Mouse (Mus musculus): ENCODE results near the gene 1700016C15Rik. TPM values are rescaled to one million over a fixed set of nuclear protein-coding genes. Genes with fewer than 3 reads are reported as not detected.

1700016C15Rik gene
- polyA plus RNA-seq, 1 experiment from 2014 or later = not detected

DNA sequence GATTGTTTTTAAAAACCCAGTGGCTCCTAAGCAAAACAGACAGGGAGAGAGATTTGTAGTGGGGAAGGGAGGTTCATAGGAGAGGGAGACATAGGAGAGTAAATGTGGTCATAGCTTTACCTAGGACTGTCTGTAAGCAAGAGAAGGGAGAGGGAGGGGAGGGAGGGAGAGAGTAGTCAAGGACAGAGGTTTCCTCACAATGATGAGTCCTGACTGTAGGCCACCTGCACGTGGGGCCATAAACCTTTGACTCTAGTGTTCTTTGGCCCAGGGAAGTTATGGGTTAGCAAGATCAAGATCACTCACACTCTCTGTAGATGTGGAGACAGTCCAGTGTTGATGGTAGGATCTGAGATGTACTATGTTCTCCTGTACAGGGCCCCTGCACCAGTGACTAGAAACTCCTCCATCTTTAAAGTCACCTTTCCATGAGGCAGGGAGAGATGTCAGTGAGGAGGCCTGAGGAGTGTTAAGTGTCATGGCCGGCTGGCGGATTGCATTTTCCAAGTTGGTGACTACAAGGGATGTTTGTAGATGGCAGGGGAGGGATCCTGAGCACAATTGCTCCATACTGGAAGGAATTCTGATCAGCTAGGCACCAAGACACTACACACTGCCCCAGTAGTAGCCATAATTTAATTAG is 1.6 kb upstream of the 1700016C15Rik start:
- no peak overlapping the region for H3K27ac ChIP-seq (ENCODE audit: low read depth, low read length)
- no peaks in the 10 kb centered on the region for H3K27me3 ChIP-seq (ENCODE audit: control insufficient read depth, insufficient read depth, low read length)
- H3K4me2 ChIP-seq (ENCODE audit: low read depth) = no peak overlapping the region
- H3K4me1 ChIP-seq (ENCODE audit: control insufficient read depth, insufficient read depth, low read length) = no peaks in the 10 kb centered on the region
- no peak for DNase-seq (ENCODE audit: low spot score)
- WGBS = 93% methylated on average over 3 of the region's 3 CpGs
- H3K9ac ChIP-seq (ENCODE audit: low read length) = no peak overlapping the region
- ATAC-seq (ENCODE audit: insufficient read depth, low FRiP score, low TSS enrichment) = no peak
- no peaks in the 10 kb centered on the region for H3K36me3 ChIP-seq (ENCODE audit: control insufficient read depth, insufficient read depth, low read length)
- no peak overlapping the region for H3K4me3 ChIP-seq (ENCODE audit: low read depth, low read length)
- H3K9me3 ChIP-seq (ENCODE audit: control insufficient read depth, low read length) = peaks cover 3% of the 10 kb centered on the region; the same call in 1 of the 2 replicates

DNA sequence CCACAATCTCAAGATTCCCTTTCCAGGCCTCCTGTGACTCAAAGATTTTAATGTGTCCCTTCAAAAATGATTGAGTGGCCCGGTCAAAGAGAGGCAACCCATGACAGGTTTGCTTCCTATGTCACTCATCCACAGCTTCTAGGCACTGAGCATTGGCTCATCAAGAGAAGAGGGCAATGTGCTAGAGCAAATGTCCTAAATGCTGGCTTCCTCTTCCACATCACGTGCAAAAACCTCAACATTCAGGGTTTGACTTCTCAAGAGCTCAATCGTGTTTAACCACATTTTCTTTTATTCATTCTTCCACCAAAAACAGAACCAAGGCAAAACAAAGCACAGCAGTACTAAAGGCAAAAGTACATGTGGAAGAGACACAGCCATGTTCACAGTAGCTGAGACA is 2.4 kb downstream of the 1700016C15Rik start:
- Histone ChIP-seq H3K4me1 (ENCODE audit: control insufficient read depth, insufficient read depth, low read length) (no peaks in the 10 kb centered on the region), H3K9ac (ENCODE audit: low read length) (no peak overlapping the region), H3K27ac (ENCODE audit: low read depth, low read length) (no peak overlapping the region), H3K36me3 (ENCODE audit: control insufficient read depth, insufficient read depth, low read length) (no peaks in the 10 kb centered on the region), H3K27me3 (ENCODE audit: control insufficient read depth, insufficient read depth, low read length) (no peaks in the 10 kb centered on the region), H3K4me2 (ENCODE audit: low read depth) (no peak overlapping the region), H3K4me3 (ENCODE audit: low read depth, low read length) (no peak overlapping the region), H3K9me3 (ENCODE audit: control insufficient read depth, low read length) (peaks cover 3% of the 10 kb centered on the region; the same call in 1 of the 2 replicates)
- DNase-seq (ENCODE audit: low spot score) (no peak), ATAC-seq (ENCODE audit: insufficient read depth, low FRiP score, low TSS enrichment) (no peak)
- WGBS = 91% methylated on average over 3 of the region's 3 CpGs

DNA sequence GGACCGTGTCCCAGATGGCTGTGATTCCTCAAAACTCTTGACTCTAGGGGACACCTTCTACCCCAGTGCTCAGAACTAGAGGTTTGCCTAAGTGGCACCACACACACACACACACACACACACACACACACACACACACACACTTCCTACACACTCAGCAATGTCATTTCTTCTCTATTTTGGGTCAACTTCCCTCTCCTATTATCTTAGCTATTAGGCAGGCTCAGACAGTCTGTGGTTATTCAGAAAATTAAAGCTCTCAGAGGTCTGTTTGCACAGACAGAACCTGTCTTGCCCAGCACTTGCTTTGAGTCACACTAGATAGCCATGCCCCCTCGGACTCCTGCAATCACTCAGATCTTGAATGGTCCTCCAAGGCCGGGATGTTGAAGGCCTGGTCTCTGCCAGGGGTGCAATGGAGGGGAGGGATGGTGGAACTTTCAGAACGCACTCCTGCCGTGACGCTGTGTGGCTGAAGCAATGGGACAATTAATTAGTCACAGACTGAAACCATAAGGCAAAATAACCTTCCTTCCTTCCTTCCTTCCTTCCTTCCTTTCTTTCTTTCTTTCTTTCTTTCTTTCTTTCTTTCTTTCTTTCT is 8.0 kb downstream of the 1700016C15Rik start:
- Histone ChIP-seq H3K4me3 (ENCODE audit: low read depth, low read length) (no peak overlapping the region), H3K9me3 (ENCODE audit: control insufficient read depth, low read length) (no peaks in the 10 kb centered on the region), H3K27me3 (ENCODE audit: control insufficient read depth, insufficient read depth, low read length) (no peaks in the 10 kb centered on the region), H3K4me1 (ENCODE audit: control insufficient read depth, insufficient read depth, low read length) (no peaks in the 10 kb centered on the region), H3K4me2 (ENCODE audit: low read depth) (no peak overlapping the region), H3K9ac (ENCODE audit: low read length) (no peak overlapping the region), H3K27ac (ENCODE audit: low read depth, low read length) (no peak overlapping the region), H3K36me3 (ENCODE audit: control insufficient read depth, insufficient read depth, low read length) (no peaks in the 10 kb centered on the region)
- DNase-seq (ENCODE audit: low spot score) (no peak), ATAC-seq (ENCODE audit: insufficient read depth, low FRiP score, low TSS enrichment) (no peak)
- WGBS = 62% methylated on average over 6 of the region's 6 CpGs

DNA sequence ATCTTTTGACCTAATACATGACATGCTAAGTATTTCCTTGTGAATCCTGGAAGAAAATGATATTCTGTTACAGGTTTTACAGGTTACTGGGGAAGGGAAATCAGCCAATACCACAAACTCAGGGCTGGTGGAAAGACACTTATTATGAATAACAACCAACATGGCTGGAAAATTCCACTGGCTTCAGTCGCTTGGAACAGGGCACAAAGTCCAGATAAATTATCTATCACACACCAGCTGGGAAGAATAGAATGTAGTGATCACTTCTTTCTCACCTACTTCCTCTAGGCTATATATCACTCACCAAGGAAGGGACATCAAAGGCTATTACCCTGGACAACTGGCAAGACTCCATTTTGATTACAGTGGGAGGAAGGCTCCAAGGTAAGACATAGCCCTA is 11.1 kb downstream of the 1700016C15Rik start:
- no peaks in the 10 kb centered on the region for H3K9me3 ChIP-seq (ENCODE audit: control insufficient read depth, low read length)
- no peak overlapping the region for H3K4me2 ChIP-seq (ENCODE audit: low read depth)
- WGBS = 68% methylated on average over 1 of the region's 1 CpGs

DNA sequence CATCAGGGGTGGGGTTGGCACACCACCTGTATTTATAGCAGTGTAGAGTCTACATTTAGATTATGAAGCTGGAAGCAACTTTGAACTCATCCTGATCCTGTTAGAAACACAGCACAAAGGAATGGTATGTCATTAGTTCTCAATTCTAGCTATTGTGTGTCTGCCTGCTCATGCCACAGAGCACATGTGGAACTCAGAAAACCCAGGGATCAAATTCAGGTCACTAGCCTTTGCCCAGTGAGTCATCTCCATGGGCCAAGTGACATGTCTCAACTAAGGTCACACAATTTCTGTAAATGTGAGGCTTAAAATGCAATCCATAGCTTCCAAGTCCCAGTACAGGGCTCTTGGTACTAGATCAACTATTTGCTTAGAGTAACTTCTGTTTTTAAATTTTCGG is 12.5 kb downstream of the 1700016C15Rik start:
- Histone ChIP-seq H3K36me3 (ENCODE audit: control insufficient read depth, insufficient read depth, low read length) (no peaks in the 10 kb centered on the region), H3K27ac (ENCODE audit: low read depth, low read length) (no peak overlapping the region), H3K9me3 (ENCODE audit: control insufficient read depth, low read length) (no peaks in the 10 kb centered on the region), H3K9ac (ENCODE audit: low read length) (no peak overlapping the region), H3K4me1 (ENCODE audit: control insufficient read depth, insufficient read depth, low read length) (no peaks in the 10 kb centered on the region), H3K4me3 (ENCODE audit: low read depth, low read length) (no peak overlapping the region), H3K27me3 (ENCODE audit: control insufficient read depth, insufficient read depth, low read length) (no peaks in the 10 kb centered on the region), H3K4me2 (ENCODE audit: low read depth) (no peak overlapping the region)
- DNase-seq (ENCODE audit: low spot score) (no peak), ATAC-seq (ENCODE audit: insufficient read depth, low FRiP score, low TSS enrichment) (no peak)
- 79% methylated on average over 1 of the region's 1 CpGs for WGBS

More for the DNA sequence above, 11.1 kb downstream of the 1700016C15Rik start:
- H3K27ac ChIP-seq (ENCODE audit: low read depth, low read length) = no peak overlapping the region
- no peak for DNase-seq (ENCODE audit: low spot score)
- no peak overlapping the region for H3K4me3 ChIP-seq (ENCODE audit: low read depth, low read length)
- no peaks in the 10 kb centered on the region for H3K36me3 ChIP-seq (ENCODE audit: control insufficient read depth, insufficient read depth, low read length)
- H3K4me1 ChIP-seq (ENCODE audit: control insufficient read depth, insufficient read depth, low read length) = no peaks in the 10 kb centered on the region
- no peak overlapping the region for H3K9ac ChIP-seq (ENCODE audit: low read length)
- no peak for ATAC-seq (ENCODE audit: insufficient read depth, low FRiP score, low TSS enrichment)
- no peaks in the 10 kb centered on the region for H3K27me3 ChIP-seq (ENCODE audit: control insufficient read depth, insufficient read depth, low read length)

DNA sequence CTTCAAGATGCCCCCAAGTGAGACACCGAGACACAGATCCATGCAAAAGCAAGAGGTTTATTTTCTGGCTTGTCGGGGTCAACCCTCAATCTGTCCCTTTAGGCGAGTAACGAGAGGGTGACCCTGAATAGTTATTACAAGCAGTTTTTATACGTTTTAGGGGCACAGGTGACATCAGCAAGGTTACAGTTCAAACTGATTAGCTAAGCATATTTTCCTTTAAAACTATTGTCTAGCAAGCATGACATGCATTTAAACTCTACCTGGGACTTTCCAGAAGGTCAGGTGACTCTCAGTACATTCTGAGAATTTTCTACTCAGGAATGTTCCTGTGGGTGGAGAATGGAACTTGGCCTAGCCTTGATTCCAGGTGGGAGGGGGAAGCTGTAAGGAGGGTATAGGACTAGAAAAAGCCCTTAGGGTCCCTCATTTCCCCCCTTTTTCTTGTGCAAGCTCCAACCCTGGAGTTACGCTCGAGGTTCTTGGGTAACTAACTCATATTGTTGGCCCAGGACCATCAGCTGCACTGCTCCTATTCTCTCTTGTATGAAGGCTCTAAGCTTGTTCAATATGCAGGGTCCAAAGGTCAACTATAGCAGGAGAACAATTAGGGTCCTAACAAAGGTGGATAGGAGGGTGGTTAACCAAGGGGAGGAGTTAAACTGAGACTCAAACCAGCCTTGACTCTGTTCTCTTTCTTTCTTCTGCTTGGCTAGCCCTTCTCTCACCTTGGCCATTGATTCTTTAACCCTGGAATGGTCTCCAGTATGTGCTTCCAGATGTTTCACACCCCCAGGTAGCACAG is 15.1 kb downstream of the 1700016C15Rik start:
- Histone ChIP-seq H3K4me3 (ENCODE audit: low read depth, low read length) (no peak overlapping the region), H3K4me2 (ENCODE audit: low read depth) (no peak overlapping the region), H3K36me3 (ENCODE audit: control insufficient read depth, insufficient read depth, low read length) (no peaks in the 10 kb centered on the region), H3K9me3 (ENCODE audit: control insufficient read depth, low read length) (no peaks in the 10 kb centered on the region), H3K27ac (ENCODE audit: low read depth, low read length) (no peak overlapping the region), H3K27me3 (ENCODE audit: control insufficient read depth, insufficient read depth, low read length) (no peaks in the 10 kb centered on the region), H3K9ac (ENCODE audit: low read length) (no peak overlapping the region), H3K4me1 (ENCODE audit: control insufficient read depth, insufficient read depth, low read length) (no peaks in the 10 kb centered on the region)
- no peak for ATAC-seq (ENCODE audit: insufficient read depth, low FRiP score, low TSS enrichment)
- WGBS = 89% methylated on average over 7 of the region's 7 CpGs
- DNase-seq (ENCODE audit: low spot score) = no peak

DNA sequence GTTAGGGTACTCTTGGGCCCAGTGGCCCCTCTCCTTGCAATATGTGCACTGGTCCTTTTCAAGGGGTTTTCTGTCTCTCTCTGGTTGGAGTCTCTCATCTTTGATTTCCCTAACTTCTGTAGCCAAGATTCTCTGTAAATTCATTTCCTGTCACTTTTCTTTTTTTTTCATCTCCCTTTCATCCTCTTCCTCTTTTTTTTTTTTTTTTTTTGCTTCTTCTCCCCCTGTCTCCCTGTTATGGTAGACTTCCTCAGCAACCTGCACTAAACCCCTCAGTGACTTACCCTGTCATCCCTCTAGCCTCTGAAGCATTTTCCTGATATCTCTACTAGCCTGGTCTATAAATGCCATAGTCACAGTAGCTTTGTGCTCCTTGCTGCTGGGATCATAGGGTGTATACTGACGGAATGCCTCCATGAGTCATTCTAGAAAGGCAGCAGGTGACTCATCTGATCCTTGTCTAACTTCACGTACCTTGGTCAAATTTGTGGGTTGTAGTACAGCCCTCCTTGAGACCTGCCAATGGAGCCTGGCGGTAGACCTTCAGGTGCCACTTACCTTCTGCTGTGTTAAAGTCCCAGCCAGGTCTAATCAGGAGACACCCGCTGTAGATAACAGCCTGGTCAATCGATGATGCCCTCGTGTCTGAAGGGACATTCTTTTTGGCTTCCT is 18.4 kb downstream of the 1700016C15Rik start:
- Histone ChIP-seq H3K9ac (ENCODE audit: low read length) (no peak overlapping the region), H3K36me3 (ENCODE audit: control insufficient read depth, insufficient read depth, low read length) (no peaks in the 10 kb centered on the region), H3K4me1 (ENCODE audit: control insufficient read depth, insufficient read depth, low read length) (no peaks in the 10 kb centered on the region), H3K4me3 (ENCODE audit: low read depth, low read length) (no peak overlapping the region), H3K4me2 (ENCODE audit: low read depth) (no peak overlapping the region), H3K9me3 (ENCODE audit: control insufficient read depth, low read length) (no peaks in the 10 kb centered on the region; the same call in 1 of the 2 replicates), H3K27me3 (ENCODE audit: control insufficient read depth, insufficient read depth, low read length) (no peaks in the 10 kb centered on the region), H3K27ac (ENCODE audit: low read depth, low read length) (no peak overlapping the region)
- no peak for ATAC-seq (ENCODE audit: insufficient read depth, low FRiP score, low TSS enrichment)
- 95% methylated on average over 6 of the region's 6 CpGs for WGBS
- DNase-seq (ENCODE audit: low spot score) = no peak

DNA sequence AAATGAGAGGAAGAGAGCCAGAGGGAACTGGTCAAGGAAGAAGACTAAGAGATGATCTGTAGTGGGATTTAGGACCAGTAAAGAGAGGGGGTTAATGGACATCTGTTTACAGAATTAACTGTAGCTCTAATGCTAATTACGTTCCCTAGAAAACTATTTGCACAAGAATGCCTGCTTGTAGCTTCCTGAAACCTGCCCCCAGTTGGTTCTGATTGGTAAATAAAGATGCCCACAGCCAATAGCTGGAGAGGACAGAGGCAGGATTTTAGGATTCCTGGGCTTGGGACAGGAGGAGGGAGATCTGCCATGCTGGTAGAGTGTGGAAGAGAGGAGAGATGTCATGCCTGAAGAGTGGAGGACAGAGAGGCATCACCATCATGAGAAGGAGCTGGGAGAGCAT is 23.9 kb downstream of the 1700016C15Rik start:
- no peak for ATAC-seq (ENCODE audit: insufficient read depth, low FRiP score, low TSS enrichment)
- 56% methylated on average over 1 of the region's 1 CpGs for WGBS

More for the DNA sequence above, 23.9 kb downstream of the 1700016C15Rik start:
- Histone ChIP-seq H3K4me3 (ENCODE audit: low read depth, low read length) (no peak overlapping the region), H3K27me3 (ENCODE audit: control insufficient read depth, insufficient read depth, low read length) (no peaks in the 10 kb centered on the region), H3K36me3 (ENCODE audit: control insufficient read depth, insufficient read depth, low read length) (no peaks in the 10 kb centered on the region), H3K4me1 (ENCODE audit: control insufficient read depth, insufficient read depth, low read length) (no peaks in the 10 kb centered on the region), H3K9ac (ENCODE audit: low read length) (no peak overlapping the region), H3K9me3 (ENCODE audit: control insufficient read depth, low read length) (no peaks in the 10 kb centered on the region; the same call in 1 of the 2 replicates), H3K27ac (ENCODE audit: low read depth, low read length) (no peak overlapping the region), H3K4me2 (ENCODE audit: low read depth) (no peak overlapping the region)
- no peak for DNase-seq (ENCODE audit: low spot score)
